Mouse (Mus musculus) T-helper 17 cell (primary cell): Measurements from ENCODE around the gene Srsf6.

ENCODE experiments used
- in situ Hi-C, 2 experiments: fragments of 300-600 bp; cut with MboI, MseI; formaldehyde crosslinking; loops; 1 replicate in 1 of 2; 2 replicates in 1 of 2; pipeline ENCODE4 v1.15.1; 2025; ENCODE audit warnings: high pct_unique_total_duplicates in 2 of 2

Gene Srsf6

DNA sequence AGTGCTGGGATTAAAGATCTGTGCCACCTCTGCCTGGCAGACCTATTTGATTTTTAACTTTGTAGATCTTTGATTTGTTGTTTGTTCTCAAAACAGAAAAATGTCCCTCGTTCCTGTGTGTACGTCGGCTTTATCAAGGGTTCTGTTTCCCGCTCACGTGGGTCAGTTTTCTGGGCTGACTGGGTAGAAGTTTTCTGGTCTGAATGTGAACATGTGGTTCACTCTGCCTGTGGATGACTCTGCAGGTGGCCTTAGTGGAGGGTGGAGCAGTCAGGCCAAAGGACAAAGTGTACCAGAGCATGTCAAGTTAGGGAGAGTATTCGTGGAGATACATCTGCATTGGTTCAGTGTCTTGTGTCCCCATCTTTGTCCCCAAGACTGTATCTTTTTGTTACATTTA lies 53.1 kb downstream of the Srsf6 start:
- in situ Hi-C loops = no loop called here

DNA sequence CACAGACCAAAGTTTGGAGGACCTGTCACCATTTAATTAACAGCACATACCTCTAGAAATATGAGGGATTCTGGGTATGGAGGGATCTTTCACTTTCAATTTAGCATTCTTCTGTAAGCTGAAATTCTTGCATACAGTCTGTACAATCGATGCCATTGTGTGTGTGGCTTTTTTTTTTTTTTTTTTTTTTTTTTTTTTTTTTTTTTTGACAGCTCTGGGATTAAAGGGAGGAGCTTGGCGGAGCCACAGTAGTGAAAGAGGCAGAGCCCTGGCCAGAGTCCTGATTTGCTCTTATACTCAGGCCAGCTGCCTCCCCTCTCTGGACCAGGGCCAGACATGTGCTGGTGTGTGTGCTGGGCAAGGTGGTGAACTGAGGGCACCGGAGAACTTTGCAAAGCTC lies 54.6 kb downstream of the Srsf6 start:
- in situ Hi-C loops = no loop called here
